Comparison of ENCODE assay signal across 26 mouse cellular contexts in the genomic region with DNA sequence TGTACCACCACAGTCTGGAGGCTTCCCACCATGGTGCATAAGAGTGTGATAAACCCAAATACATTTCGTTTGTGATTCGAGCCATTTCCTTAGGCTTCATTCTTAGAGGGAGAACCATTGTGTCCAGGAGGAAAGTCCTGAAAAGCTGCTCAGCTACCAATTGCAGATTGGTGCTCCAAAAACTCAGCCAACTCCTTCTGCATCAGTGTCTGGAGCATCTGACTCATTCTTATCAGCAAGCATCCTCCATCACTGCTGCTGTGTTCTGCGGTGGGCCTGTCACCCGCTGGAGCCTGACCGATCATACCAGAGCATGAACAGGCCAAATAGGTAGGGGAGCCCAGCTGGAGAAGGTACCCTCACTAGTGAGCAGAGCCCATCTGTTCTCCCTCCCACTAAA.
"Had no signal": no experiment of that assay in that cellular context is flagged by ENCODE, and none has a peak within 500 bp of the region (broad histone marks: within the 10 kb centered on the region; RNA-seq: fewer than 3 reads in every experiment).

No protein-coding gene starts in this region.

- H3K27me3 ChIP-seq: heart, embryonic 12.5 days; hindbrain, embryonic 12.5 days; hindbrain, embryonic 15.5 days; kidney, embryonic 15.5 days; limb, embryonic 13.5 days; limb, embryonic 15.5 days; liver, embryonic 12.5 days had no signal

- H3K9me3 ChIP-seq: heart, embryonic 10.5 days; heart, embryonic 12.5 days; hindbrain, embryonic 10.5 days; hindbrain, embryonic 12.5 days; hindbrain, embryonic 15.5 days; kidney, embryonic 15.5 days; limb, embryonic 13.5 days; limb, embryonic 15.5 days; liver, embryonic 12.5 days had no signal

- H3K27ac ChIP-seq: gastrocnemius, adult 2 months; heart, embryonic 10.5 days; hindbrain, embryonic 10.5 days; hindbrain, embryonic 12.5 days; hindbrain, embryonic 15.5 days; hindbrain, postnatal 0 days; kidney, embryonic 15.5 days; kidney, postnatal 0 days; limb, embryonic 13.5 days; limb, embryonic 15.5 days; liver, embryonic 12.5 days had no signal

- DNase-seq: gastrocnemius, adult 2 months; gastrocnemius, postnatal 10 days; gastrocnemius, postnatal 25 days; heart, adult 18-20 months; heart, postnatal 10 days; heart, postnatal 4 days; kidney, adult 11 months; kidney, adult 2 months; kidney, adult 9 months; kidney, postnatal 14 days; kidney, postnatal 36 days; layer of hippocampus, adult 9-11 months; layer of hippocampus, postnatal 36 days; left cerebral cortex, postnatal 4 days had no signal

- ATAC-seq: hindbrain, postnatal 0 days; intestine, embryonic 16.5 days; liver, embryonic 12.5 days had no signal

- H3K36me3 ChIP-seq: heart, embryonic 10.5 days; heart, embryonic 12.5 days; hindbrain, embryonic 10.5 days; hindbrain, embryonic 12.5 days; hindbrain, embryonic 15.5 days; kidney, embryonic 15.5 days; limb, embryonic 13.5 days; limb, embryonic 15.5 days; liver, embryonic 12.5 days had no signal

- H3K4me2 ChIP-seq: heart, embryonic 12.5 days; hindbrain, embryonic 12.5 days; hindbrain, embryonic 15.5 days; kidney, embryonic 15.5 days; limb, embryonic 13.5 days; limb, embryonic 15.5 days; liver, embryonic 12.5 days had no signal

- H3K4me3 ChIP-seq: gastrocnemius, adult 2 months; heart, embryonic 10.5 days; heart, embryonic 12.5 days; hindbrain, embryonic 10.5 days; hindbrain, embryonic 12.5 days; hindbrain, embryonic 15.5 days; kidney, embryonic 15.5 days; limb, embryonic 13.5 days; limb, embryonic 15.5 days; liver, embryonic 12.5 days had no signal

- H3K9ac ChIP-seq: heart, embryonic 12.5 days; hindbrain, embryonic 12.5 days; hindbrain, embryonic 15.5 days; kidney, embryonic 15.5 days; limb, embryonic 13.5 days; limb, embryonic 15.5 days; liver, embryonic 12.5 days had no signal
